Mouse (Mus musculus) CH12.LX (cell line): ENCODE data around the gene Tmem147. TPM values are rescaled to one million over a fixed set of nuclear protein-coding genes. Genes with fewer than 3 reads are reported as not detected.

ENCODE experiments used
- DNase-seq: peaks from one replicate; pipeline ENCODE4 v3.0.0-alpha.2; 2013; ENCODE audit errors: extremely low read depth
- H3K27ac ChIP-seq: 2 replicates; pipeline ENCODE4 v1.5.1; 2012; ENCODE audit warnings: low read depth, mild to moderate bottlenecking, control low read depth, moderate library complexity; ENCODE audit not compliant: insufficient read depth
- H3K27me3 ChIP-seq: replicated peaks from 2 replicates; pipeline ENCODE3; 2012; ENCODE audit warnings: inconsistent platforms
- H3K36me3 ChIP-seq, 2 experiments: replicated peaks in 1 of 2; 2 replicates each; pipeline versions ENCODE3 to v1.6.1; 2012; ENCODE audit warnings: inconsistent platforms in 1 of 2, low read length in 1 of 2, mild to moderate bottlenecking in 1 of 2, mixed read lengths in 1 of 2, moderate library complexity in 1 of 2; ENCODE audit not compliant: control insufficient read depth in 1 of 2, insufficient read depth in 1 of 2
- H3K4me1 ChIP-seq, 2 experiments: 2 replicates each; pipeline ENCODE4 v1.6.1; 2012; ENCODE audit warnings: inconsistent platforms in 1 of 2, moderate library complexity in 1 of 2; ENCODE audit not compliant: insufficient read depth in 2 of 2, control insufficient read depth in 1 of 2
- H3K4me2 ChIP-seq: 2 replicates; pipeline ENCODE4 v1.6.1; 2012; ENCODE audit warnings: low read depth, mild to moderate bottlenecking, control low read depth; ENCODE audit not compliant: poor library complexity, insufficient read depth, severe bottlenecking
- H3K4me3 ChIP-seq, 3 experiments: fragments of 150-350 bp in 1 of 3; sonication (generic) in 1 of 3; replicated peaks in 1 of 3; 2 replicates each; pipeline versions ENCODE3 to v1.5.1; 2011 to 2012; ENCODE audit warnings: low read depth in 2 of 3, low read length in 2 of 3, mild to moderate bottlenecking in 2 of 3, moderate library complexity in 2 of 3, control low read depth in 1 of 3, improper control_type of control experiment in 1 of 3, inconsistent platforms in 1 of 3, mixed read lengths in 1 of 3; ENCODE audit not compliant: poor library complexity in 1 of 3
- H3K79me2 ChIP-seq: replicated peaks from 2 replicates; pipeline ENCODE4 v1.6.1; 2012; ENCODE audit warnings: mild to moderate bottlenecking, moderate library complexity; ENCODE audit not compliant: control insufficient read depth, poor library complexity, insufficient read depth, severe bottlenecking; ENCODE audit errors: extremely low read depth
- H3K9ac ChIP-seq: 2 replicates; pipeline ENCODE4 v1.6.1; 2012; ENCODE audit warnings: low read depth, mild to moderate bottlenecking, control low read depth, moderate library complexity; ENCODE audit not compliant: insufficient read depth
- H3K9me3 ChIP-seq: replicated peaks from 2 replicates; pipeline ENCODE3; 2012; ENCODE audit warnings: low read length, inconsistent platforms, mixed read lengths
- BHLHE40 ChIP-seq: IDR thresholded peaks from 2 replicates; pipeline ENCODE4 v1.6.1; 2011; ENCODE audit warnings: mild to moderate bottlenecking, low read depth, low read length, improper control_type of control experiment
- CTCF ChIP-seq, 2 experiments: IDR thresholded peaks in 1 of 2; conservative IDR thresholded peaks in 1 of 2; 2 replicates each; pipeline ENCODE4 v1.5.1; 2011 to 2012; ENCODE audit warnings: low read depth in 2 of 2, low read length in 2 of 2, improper control_type of control experiment in 1 of 2, inconsistent platforms in 1 of 2, mild to moderate bottlenecking in 1 of 2, moderate library complexity in 1 of 2
- ELF1 ChIP-seq: IDR thresholded peaks from 2 replicates; pipeline ENCODE4 v1.6.1; 2014; ENCODE audit warnings: low read depth, mild to moderate bottlenecking, inconsistent platforms, low read length, improper control_type of control experiment
- GABPA ChIP-seq: IDR thresholded peaks from 2 replicates; pipeline ENCODE4 v1.6.1; 2012; ENCODE audit warnings: low read depth, low read length, improper control_type of control experiment, inconsistent platforms; ENCODE audit not compliant: insufficient replicate concordance
- IRF4 ChIP-seq: IDR thresholded peaks from 2 replicates; pipeline ENCODE4 v1.6.1; 2014; ENCODE audit warnings: low read depth, mild to moderate bottlenecking, inconsistent platforms, low read length, improper control_type of control experiment
- KAT2A ChIP-seq: IDR thresholded peaks from 2 replicates; pipeline ENCODE4 v1.6.1; 2012; ENCODE audit warnings: low read length, improper control_type of control experiment, inconsistent platforms; ENCODE audit not compliant: insufficient replicate concordance
- MXI1 ChIP-seq: IDR thresholded peaks from 2 replicates; pipeline ENCODE4 v1.6.1; 2011; ENCODE audit warnings: mild to moderate bottlenecking, low read depth, low read length, improper control_type of control experiment
- NRF1 ChIP-seq: IDR thresholded peaks from 2 replicates; pipeline ENCODE4 v1.6.1; 2014; ENCODE audit warnings: low read depth, mild to moderate bottlenecking, inconsistent platforms, low read length, improper control_type of control experiment, moderate library complexity
- POLR2A ChIP-seq: IDR thresholded peaks from 2 replicates; pipeline ENCODE4 v1.6.1; 2011; ENCODE audit warnings: low read depth, mild to moderate bottlenecking, improper control_type of control experiment, low read length
- POLR2AphosphoS2 ChIP-seq: IDR thresholded peaks from 2 replicates; pipeline ENCODE4 v1.6.1; 2011; ENCODE audit warnings: low read depth, low read length, improper control_type of control experiment
- RCOR1 ChIP-seq: conservative IDR thresholded peaks from 2 replicates; pipeline ENCODE4 v1.6.1; 2012; ENCODE audit warnings: low read depth, mild to moderate bottlenecking, inconsistent platforms, low read length, improper control_type of control experiment
- SMC3 ChIP-seq: IDR thresholded peaks from 2 replicates; pipeline ENCODE4 v1.6.1; 2011; ENCODE audit warnings: low read depth, low read length, improper control_type of control experiment
- TBP ChIP-seq: conservative IDR thresholded peaks from 2 replicates; pipeline ENCODE4 v1.6.1; 2011; ENCODE audit warnings: low read depth, low read length, improper control_type of control experiment
- TCF12 ChIP-seq: IDR thresholded peaks from 2 replicates; pipeline ENCODE4 v1.6.1; 2014; ENCODE audit warnings: low read depth, mild to moderate bottlenecking, inconsistent platforms, low read length, improper control_type of control experiment
- USF1 ChIP-seq: IDR thresholded peaks from 2 replicates; pipeline ENCODE4 v1.6.1; 2014; ENCODE audit warnings: low read depth, mild to moderate bottlenecking, inconsistent platforms, low read length, improper control_type of control experiment
- USF2 ChIP-seq: conservative IDR thresholded peaks from 2 replicates; pipeline ENCODE4 v1.6.1; 2011; ENCODE audit warnings: low read depth, low read length, improper control_type of control experiment
- ZKSCAN1 ChIP-seq: IDR thresholded peaks from 2 replicates; pipeline ENCODE4 v1.6.1; 2012; ENCODE audit warnings: low read depth, inconsistent platforms, low read length, improper control_type of control experiment, borderline replicate concordance
- dilution Hi-C: fragments of 300-500 bp; cut with MboI; formaldehyde crosslinking; loops from 2 replicates; pipeline ENCODE4 v1.14.3; 2020; ENCODE audit warnings: low sequenced_read_pairs; ENCODE audit not compliant: extremely low pct_unique_long_range_greater_than_20kb, extremely low pct_ligation_motif_present
- in situ Hi-C: fragments of 300-500 bp; cut with MboI; formaldehyde crosslinking; loops from 3 replicates; pipeline ENCODE4 v1.14.3; 2019; ENCODE audit warnings: low sequenced_read_pairs, low pct_ligation_motif_present, low pct_unique_long_range_greater_than_20kb, mixed read lengths
- polyA plus RNA-seq: library from polyadenylated mRNA; unstranded; fragments of >175 nt; gene quantifications from 2 replicates; pipeline ENCODE4 v1.2.1, GENCODE M21; 2012; ENCODE audit warnings: low read depth; ENCODE audit not compliant: insufficient read length
- total RNA-seq, 2 experiments: library from RNA; depleted of rRNA; stranded (reverse); fragments of 300-350 nt in 1 of 2; fragments of >200 nt in 1 of 2; gene quantifications; 2 replicates each; pipeline ENCODE4 v1.2.3; 2012 to 2014

Tmem147 gene
- total and polyA plus RNA-seq, 3 experiments = 137 to 152 (median 149) TPM

GRCm38 (mm10) chr7:30711942-30712341 is 17.4 kb downstream of the Tmem147 start, which contains the start of gene Atp4a:
Gene Atp4a, plus strand, starts transcription at chr7:30712209.
- H3K9ac ChIP-seq = no peak within 1 kb of the TSS

GRCm38 (mm10) chr7:30707441-30707840 is 21.9 kb downstream of the Tmem147 start:
- in situ Hi-C loops = no loop called here
- Histone ChIP-seq H3K9me3 (no peaks in the 10 kb centered on the region), H3K4me3 (no peak overlapping the region), H3K9ac (no peak overlapping the region), H3K36me3 (no peaks in the 10 kb centered on the region), H3K27ac (no peak overlapping the region), H3K79me2 (no peaks in the 10 kb centered on the region), H3K4me1 (peaks cover 0 to 4% of the 10 kb centered on the region in 2 experiments; a peak in 1 of 4 replicates), H3K27me3 (peaks cover 15% of the 10 kb centered on the region), H3K4me2 (no peak overlapping the region)
- no peak for TF ChIP-seq CTCF (conservative IDR thresholded peaks at IDR 0.05 in 1 of 2, IDR thresholded peaks at IDR 0.05 in 1 of 2; ENCODE audit: low read depth in 2 of 2, low read length in 2 of 2)
- TF ChIP-seq BHLHE40 = no peak
- TF ChIP-seq USF1 = no peak
- no peak for TF ChIP-seq ZKSCAN1
- no peak for TF ChIP-seq SMC3
- TF ChIP-seq GABPA = no peak
- no peak for TF ChIP-seq POLR2AphosphoS2
- no peak for TF ChIP-seq TBP
- no peak for TF ChIP-seq TCF12
- no peak for TF ChIP-seq ELF1
- no peak for TF ChIP-seq POLR2A
- TF ChIP-seq NRF1 = no peak
- DNase-seq = no peak
- dilution Hi-C loops = no loop called here

More at GRCm38 (mm10) chr7:30711942-30712341, 17.4 kb downstream of the Tmem147 start, which contains the start of gene Atp4a:
- no peak within 1 kb of the TSS for H3K27ac ChIP-seq
- H3K79me2 ChIP-seq = no peaks in the 10 kb centered on the region
- H3K27me3 ChIP-seq = peaks cover 30% of the 10 kb centered on the region
- no peak within 1 kb of the TSS for H3K4me2 ChIP-seq
- H3K9me3 ChIP-seq = no peaks in the 10 kb centered on the region
- peaks cover 5 to 17% of the 10 kb centered on the region in 2 experiments; a peak in 3 of 4 replicates for H3K4me1 ChIP-seq
- H3K4me3 ChIP-seq = no peak within 1 kb of the TSS
- H3K36me3 ChIP-seq = no peaks in the 10 kb centered on the region
- in situ Hi-C loops = loop anchor here (5.0 kb wide), 1 partner anchor 35 kb away; no protein-coding TSS in a partner anchor
- dilution Hi-C loops = no loop called here
- no peak for TF ChIP-seq CTCF (conservative IDR thresholded peaks at IDR 0.05 in 1 of 2, IDR thresholded peaks at IDR 0.05 in 1 of 2; ENCODE audit: low read depth in 2 of 2, low read length in 2 of 2)
- no peak for TF ChIP-seq POLR2AphosphoS2
- no peak for TF ChIP-seq TBP
- no peak for TF ChIP-seq USF2
- TF ChIP-seq IRF4 = no peak
- TF ChIP-seq BHLHE40 = no peak
- TF ChIP-seq KAT2A = no peak
- no peak for TF ChIP-seq MXI1
- TF ChIP-seq RCOR1 = no peak
- no peak for DNase-seq
